Mouse (Mus musculus): ENCODE data around the gene Stkld1. TPM values are rescaled to one million over a fixed set of nuclear protein-coding genes. Genes with fewer than 3 reads are reported as not detected.

Stkld1 gene
- total RNA-seq, 2 experiments from 2014 or later, result 0.20 to 0.39 TPM

GRCm38 (mm10) chr2:26960756-26961155 is 26.9 kb downstream of the Stkld1 start:
- DNase-seq (ENCODE audit: low spot score in 2 of 2), result no peak

- peak; percentile 96 to 97 for DNase-seq (ENCODE audit: low spot score in 2 of 2)
Observed at GRCm38 (mm10) chr2:26963923-26964723, 30.3 kb downstream of the Stkld1 start, which contains the start of gene Rexo4. TSS of gene Rexo4 (minus strand) at chr2:26964386.

GRCm38 (mm10) chr2:26964724-26965370 is 31.0 kb downstream of the Stkld1 start:
- no peak for DNase-seq (ENCODE audit: low spot score in 2 of 2)

- no peak for DNase-seq (ENCODE audit: low spot score in 2 of 2)
Observed at GRCm38 (mm10) chr2:26967262-26967661, 33.4 kb downstream of the Stkld1 start.

- no peak for DNase-seq (ENCODE audit: low spot score in 2 of 2)
Observed at GRCm38 (mm10) chr2:26973116-26973515, 39.3 kb downstream of the Stkld1 start, which contains the start of gene Adamts13. TSS of gene Adamts13 (plus strand) at chr2:26973416.

GRCm38 (mm10) chr2:26973960-26974359 is 40.1 kb downstream of the Stkld1 start:
- no peak for DNase-seq (ENCODE audit: low spot score in 2 of 2)

GRCm38 (mm10) chr2:26980361-26980760 is 46.5 kb downstream of the Stkld1 start:
- DNase-seq (ENCODE audit: low spot score in 2 of 2), result no peak

GRCm38 (mm10) chr2:26984179-26984578 is 50.3 kb downstream of the Stkld1 start:
- DNase-seq (ENCODE audit: low spot score in 2 of 2), result no peak

- no peak for DNase-seq (ENCODE audit: low spot score in 2 of 2)
Observed at GRCm38 (mm10) chr2:26984640-26985039, 50.8 kb downstream of the Stkld1 start.

- DNase-seq (ENCODE audit: low spot score in 2 of 2), result no peak
Observed at GRCm38 (mm10) chr2:26993936-26994335, 60.1 kb downstream of the Stkld1 start.

GRCm38 (mm10) chr2:26997498-26997897 is 63.7 kb downstream of the Stkld1 start:
- DNase-seq (ENCODE audit: low spot score in 2 of 2), result no peak

GRCm38 (mm10) chr2:26997993-26998392 is 64.1 kb downstream of the Stkld1 start:
- DNase-seq (ENCODE audit: low spot score in 2 of 2), result no peak

Other genes with a start within 250 kb of the Stkld1 start
- not detected for gene Abo, start 69.1 kb upstream of the Stkld1 start, total RNA-seq (2021)
- 10 to 100 TPM; 31.5 to 33.9 TPM for gene Surf6, start 31.2 kb upstream of the Stkld1 start, total RNA-seq (2021)
- 10 to 100 TPM; 44.5 to 45.9 TPM for gene Med22, start 23.4 kb upstream of the Stkld1 start, total RNA-seq (2021)
- 100 to 1,000 TPM; 346 to 356 TPM for gene Rpl7a, start 23.3 kb upstream of the Stkld1 start, total RNA-seq (2021)
- 10 to 100 TPM; 35.4 to 38.7 TPM for gene Surf2, start 17.7 kb upstream of the Stkld1 start, total RNA-seq (2021)
- 10 to 100 TPM; 81.5 to 83.5 TPM for gene Surf1, start 17.5 kb upstream of the Stkld1 start, total RNA-seq (2021)
- gene Surf4, start 119 bp upstream of the Stkld1 start, total RNA-seq (2021), result 10 to 100 TPM; 62.1 to 64.0 TPM
- 10 to 100 TPM; 49.2 to 51.9 TPM for gene Rexo4, start 30.3 kb downstream of the Stkld1 start, total RNA-seq (2021)
- gene Adamts13, start 39.4 kb downstream of the Stkld1 start, total RNA-seq (2021), result 1 to 10 TPM; 1.3 to 1.4 TPM
- 10 to 100 TPM; 63.2 to 63.3 TPM for gene Cacfd1, start 75.9 kb downstream of the Stkld1 start, total RNA-seq (2021)
- gene Slc2a6, start 94.0 kb downstream of the Stkld1 start, total RNA-seq (2021), result 10 to 100 TPM; 44.3 to 44.9 TPM
- gene Mymk, start 138.1 kb downstream of the Stkld1 start, total RNA-seq (2021), result 1 to 10 TPM; 1.0 to 1.4 TPM
- 10 to 100 TPM; 16.1 to 18.1 TPM for gene Adamtsl2, start 145.3 kb downstream of the Stkld1 start, total RNA-seq (2021)
- gene Fam163b, start 208.4 kb downstream of the Stkld1 start, total RNA-seq (2021), result 100 to 1,000 TPM; 105 to 107 TPM
- gene Dbh, start 231.2 kb downstream of the Stkld1 start, total RNA-seq (2021), result under 1 TPM; 0.20 to 0.50 TPM

Measured in layer of hippocampus, postnatal 10 days (tissue).